Mouse (Mus musculus) lung, adult 10 weeks (tissue): ENCODE measurements around the gene Arhgap15. TPM values are rescaled to one million over a fixed set of nuclear protein-coding genes. Genes with fewer than 3 reads are reported as not detected.

Experiments used
- polyA plus RNA-seq: library from polyadenylated mRNA; stranded (reverse); fragments of 350-450 nt; fragmentation: Illumina TruSeq; extraction: RNeasy Lipid Tissue Mini Kit (QIAGEN cat#74804); gene quantifications from one replicate; pipeline ENCODE4 v1.2.3, GENCODE M21; 2014; ENCODE audit warnings: low read depth, low replicate concordance; ENCODE audit not compliant: insufficient read depth

The Arhgap15 gene
- polyA plus RNA-seq, result 6.8 TPM

GRCm38 (mm10) chr2:43748287-43748983, at the start of gene Arhgap15:
TSS of gene Arhgap15 (plus strand) at chr2:43748824.

Other genes with a start within 250 kb of the Arhgap15 start
- gene Kynu, start 193.5 kb upstream of the Arhgap15 start, polyA plus RNA-seq, result 1.8 TPM